Mouse (Mus musculus) MEL (cell line): Measurements from ENCODE around the gene Zfp39. TPM values are rescaled to one million over a fixed set of nuclear protein-coding genes. Genes with fewer than 3 reads are reported as not detected.
A peak's percentile ranks its signal among the peaks of the same experiment; 100 is the strongest.

Experiments
- DNase-seq: peaks from one replicate; pipeline ENCODE4 v3.0.0; 2011; ENCODE audit warnings: low read depth, low spot score
- H3K27ac ChIP-seq: 2 replicates; pipeline ENCODE4 v1.5.1; 2012; ENCODE audit warnings: low read depth, mild to moderate bottlenecking, control low read depth, low read length, moderate library complexity; ENCODE audit not compliant: control insufficient read depth
- H3K27me3 ChIP-seq, 2 experiments: fragments of 150-350 bp in 1 of 2; sonication (generic) in 1 of 2; 2 replicates each; pipeline ENCODE4 v1.6.1; 2012; ENCODE audit warnings: low read length in 2 of 2, mild to moderate bottlenecking in 2 of 2, improper control_type of control experiment in 1 of 2, moderate library complexity in 1 of 2; ENCODE audit not compliant: insufficient read depth in 2 of 2, control insufficient read depth in 1 of 2
- H3K36me3 ChIP-seq, 2 experiments: 2 replicates each; pipeline ENCODE4 v1.6.1; 2012 to 2014; ENCODE audit warnings: low read length in 2 of 2, improper control_type of control experiment in 1 of 2, inconsistent platforms in 1 of 2, mild to moderate bottlenecking in 1 of 2; ENCODE audit not compliant: insufficient read depth in 2 of 2, control insufficient read depth in 1 of 2
- H3K4me1 ChIP-seq, 2 experiments: fragments of 150-350 bp in 1 of 2; sonication (generic) in 1 of 2; 2 replicates each; pipeline ENCODE4 v1.6.1; 2012; ENCODE audit warnings: low read length in 2 of 2, improper control_type of control experiment in 1 of 2, mild to moderate bottlenecking in 1 of 2; ENCODE audit not compliant: insufficient read depth in 2 of 2, control insufficient read depth in 1 of 2
- H3K4me3 ChIP-seq, 2 experiments: fragments of 150-350 bp in 1 of 2; sonication (generic) in 1 of 2; 2 replicates each; pipeline ENCODE4 v1.5.1; 2012; ENCODE audit warnings: low read depth in 2 of 2, low read length in 2 of 2, mild to moderate bottlenecking in 2 of 2, moderate library complexity in 2 of 2, control low read depth in 1 of 2, improper control_type of control experiment in 1 of 2; ENCODE audit not compliant: control insufficient read depth in 1 of 2, insufficient read depth in 1 of 2
- H3K79me2 ChIP-seq: 2 replicates; pipeline ENCODE4 v1.6.1; 2012; ENCODE audit warnings: mild to moderate bottlenecking, low read length, moderate library complexity; ENCODE audit not compliant: control insufficient read depth, poor library complexity, insufficient read depth
- H3K9ac ChIP-seq: 2 replicates; pipeline ENCODE4 v1.6.1; 2012; ENCODE audit warnings: low read depth, mild to moderate bottlenecking, control low read depth, low read length, moderate library complexity; ENCODE audit not compliant: control insufficient read depth, poor library complexity, severe bottlenecking
- H3K9me3 ChIP-seq: fragments of 150-350 bp; sonication (generic); replicated peaks from 2 replicates; pipeline ENCODE4 v1.6.1; 2012; ENCODE audit warnings: mild to moderate bottlenecking, low read length, improper control_type of control experiment, moderate library complexity; ENCODE audit not compliant: insufficient read depth
- BHLHE40 ChIP-seq: IDR thresholded peaks from 2 replicates; pipeline ENCODE4 v1.6.1; 2012; ENCODE audit warnings: low read depth, mild to moderate bottlenecking, inconsistent platforms, low read length, improper control_type of control experiment, borderline replicate concordance
- CHD2 ChIP-seq: IDR thresholded peaks from 2 replicates; pipeline ENCODE4 v1.6.1; 2011; ENCODE audit warnings: low read length, improper control_type of control experiment
- CTCF ChIP-seq, 3 experiments: IDR thresholded peaks in 2 of 3; conservative IDR thresholded peaks in 1 of 3; 2 replicates each; pipeline ENCODE4 v1.5.1; 2011 to 2012; ENCODE audit warnings: low read length in 3 of 3, low read depth in 2 of 3, mild to moderate bottlenecking in 2 of 3, improper control_type of control experiment in 1 of 3, inconsistent platforms in 1 of 3, mixed read lengths in 1 of 3, moderate library complexity in 1 of 3; ENCODE audit not compliant: control insufficient read depth in 1 of 3, insufficient read depth in 1 of 3, poor library complexity in 1 of 3, severe bottlenecking in 1 of 3
- ELF1 ChIP-seq: IDR thresholded peaks from 2 replicates; pipeline ENCODE4 v1.6.1; 2014; ENCODE audit warnings: low read depth, mild to moderate bottlenecking, inconsistent platforms, low read length, improper control_type of control experiment, moderate library complexity
- GABPA ChIP-seq: IDR thresholded peaks from 2 replicates; pipeline ENCODE4 v1.6.1; 2012; ENCODE audit warnings: low read depth, mild to moderate bottlenecking, inconsistent platforms, low read length, improper control_type of control experiment, moderate library complexity
- JUND ChIP-seq: IDR thresholded peaks from 2 replicates; pipeline ENCODE4 v1.6.1; 2011; ENCODE audit warnings: low read depth, mild to moderate bottlenecking, improper control_type of control experiment, low read length
- KAT2A ChIP-seq: conservative IDR thresholded peaks from 2 replicates; pipeline ENCODE4 v1.6.1; 2012; ENCODE audit warnings: low read depth, low read length, improper control_type of control experiment, inconsistent platforms
- MAFK ChIP-seq: IDR thresholded peaks from 2 replicates; pipeline ENCODE4 v1.6.1; 2011; ENCODE audit warnings: low read depth, mild to moderate bottlenecking, low read length, improper control_type of control experiment, borderline replicate concordance
- MAX ChIP-seq: IDR thresholded peaks from 2 replicates; pipeline ENCODE4 v1.6.1; 2011; ENCODE audit warnings: low read length, improper control_type of control experiment
- MAZ ChIP-seq: IDR thresholded peaks from 2 replicates; pipeline ENCODE4 v1.6.1; 2012; ENCODE audit warnings: low read depth, mild to moderate bottlenecking, inconsistent platforms, low read length, improper control_type of control experiment
- MXI1 ChIP-seq: IDR thresholded peaks from 2 replicates; pipeline ENCODE4 v1.6.1; 2011; ENCODE audit warnings: mild to moderate bottlenecking, low read depth, low read length, improper control_type of control experiment
- MYC ChIP-seq: IDR thresholded peaks from 2 replicates; pipeline ENCODE4 v1.6.1; 2011; ENCODE audit warnings: low read depth, mild to moderate bottlenecking, low read length, improper control_type of control experiment, moderate library complexity
- NELFE ChIP-seq: IDR thresholded peaks from 2 replicates; pipeline ENCODE4 v1.6.1; 2011; ENCODE audit warnings: low read depth, low read length, improper control_type of control experiment
- POLR2A ChIP-seq, 2 experiments: IDR thresholded peaks; 2 replicates each; pipeline ENCODE4 v1.6.1; 2011 to 2012; ENCODE audit warnings: low read length in 2 of 2, mild to moderate bottlenecking in 2 of 2, control low read depth in 1 of 2, improper control_type of control experiment in 1 of 2, low read depth in 1 of 2, moderate library complexity in 1 of 2; ENCODE audit not compliant: control insufficient read depth in 1 of 2, insufficient read depth in 1 of 2, poor library complexity in 1 of 2
- POLR2AphosphoS2 ChIP-seq: IDR thresholded peaks from 2 replicates; pipeline ENCODE4 v1.6.1; 2011; ENCODE audit warnings: low read length, improper control_type of control experiment
- POLR2AphosphoS5 ChIP-seq: IDR thresholded peaks from 2 replicates; pipeline ENCODE4 v1.6.1; 2012; ENCODE audit warnings: low read depth, borderline replicate concordance, mild to moderate bottlenecking, inconsistent platforms, low read length, moderate library complexity, mixed read lengths
- RAD21 ChIP-seq: IDR thresholded peaks from 2 replicates; pipeline ENCODE4 v1.6.1; 2011; ENCODE audit warnings: mild to moderate bottlenecking, low read depth, low read length, improper control_type of control experiment
- SIN3A ChIP-seq: IDR thresholded peaks from 2 replicates; pipeline ENCODE4 v1.6.1; 2012; ENCODE audit warnings: low read length, improper control_type of control experiment, inconsistent platforms
- SMC3 ChIP-seq: IDR thresholded peaks from 2 replicates; pipeline ENCODE4 v1.6.1; 2011; ENCODE audit warnings: low read depth, low read length, improper control_type of control experiment
- TAL1 ChIP-seq: IDR thresholded peaks from 2 replicates; pipeline ENCODE4 v1.6.1; 2012; ENCODE audit warnings: mild to moderate bottlenecking, inconsistent platforms, low read length, moderate library complexity, mixed read lengths
- TBP ChIP-seq: IDR thresholded peaks from 2 replicates; pipeline ENCODE4 v1.8.0; 2011; ENCODE audit warnings: low read depth, low read length, improper control_type of control experiment
- UBTF ChIP-seq: IDR thresholded peaks from 2 replicates; pipeline ENCODE4 v1.6.1; 2012; ENCODE audit warnings: low read depth, mild to moderate bottlenecking, inconsistent platforms, low read length, improper control_type of control experiment, moderate library complexity, borderline replicate concordance; ENCODE audit not compliant: insufficient read depth
- USF1 ChIP-seq: IDR thresholded peaks from 2 replicates; pipeline ENCODE4 v1.6.1; 2014; ENCODE audit warnings: low read depth, mild to moderate bottlenecking, inconsistent platforms, low read length, improper control_type of control experiment, moderate library complexity
- USF2 ChIP-seq, 2 experiments: IDR thresholded peaks; 2 replicates each; pipeline ENCODE4 v1.6.1; 2011 to 2012; ENCODE audit warnings: improper control_type of control experiment in 2 of 2, low read length in 2 of 2, borderline replicate concordance in 1 of 2, inconsistent platforms in 1 of 2, low read depth in 1 of 2, mild to moderate bottlenecking in 1 of 2; ENCODE audit not compliant: insufficient read depth in 1 of 2
- ZC3H11A ChIP-seq: IDR thresholded peaks from 2 replicates; pipeline ENCODE4 v1.6.1; 2012; ENCODE audit warnings: low read depth, mild to moderate bottlenecking, inconsistent platforms, low read length, improper control_type of control experiment
- ZKSCAN1 ChIP-seq: IDR thresholded peaks from 2 replicates; pipeline ENCODE4 v1.6.1; 2012; ENCODE audit warnings: low read depth, mild to moderate bottlenecking, inconsistent platforms, low read length, improper control_type of control experiment, moderate library complexity
- ZNF384 ChIP-seq: IDR thresholded peaks from 2 replicates; pipeline ENCODE4 v1.6.1; 2012; ENCODE audit warnings: low read depth, mild to moderate bottlenecking, inconsistent platforms, low read length, improper control_type of control experiment
- polyA plus RNA-seq, 2 experiments: library from polyadenylated mRNA; stranded (reverse) in 1 of 2; unstranded in 1 of 2; fragments of >175 nt in 1 of 2; fragments of >200 nt in 1 of 2; gene quantifications; 2 replicates each; pipeline versions ENCODE4 v1.2.1 to v1.2.4; 2012; ENCODE audit warnings: low replicate concordance in 2 of 2, low read depth in 1 of 2; ENCODE audit not compliant: insufficient read length in 2 of 2, insufficient read depth in 1 of 2, missing spikeins in 1 of 2
- total RNA-seq: library from RNA; depleted of rRNA; stranded (reverse); fragments of 300-350 nt; gene quantifications from 2 replicates; pipeline ENCODE4 v1.2.3, GENCODE M21; 2012

Zfp39 gene
- total and polyA plus RNA-seq, 3 experiments = 5.1 to 6.0 TPM; not detected in 1

GRCm38 (mm10) chr11:58867954-58868330 lies 36.1 kb downstream of the Zfp39 start:
- Histone ChIP-seq H3K9ac (peak overlapping the region; percentile 90), H3K9me3 (no peaks in the 10 kb centered on the region), H3K4me1 (peaks cover 3 to 7% of the 10 kb centered on the region in 2 experiments), H3K36me3 (peaks cover 0 to 6% of the 10 kb centered on the region in 2 experiments; a peak in 2 of 4 replicates), H3K27me3 (no peaks in the 10 kb centered on the region), H3K4me3 (peak overlapping the region; percentile 57 to 97), H3K79me2 (peaks cover 5% of the 10 kb centered on the region), H3K27ac (no peak overlapping the region)
- no peak for DNase-seq
- no peak for TF ChIP-seq CTCF (IDR thresholded peaks at IDR 0.05 in 2 of 3, conservative IDR thresholded peaks at IDR 0.05 in 1 of 3; ENCODE audit: control insufficient read depth in 1 of 3, insufficient read depth in 1 of 3, low read depth in 2 of 3, low read length in 3 of 3, poor library complexity in 1 of 3, severe bottlenecking in 1 of 3)
- no peak for TF ChIP-seq TAL1
- no peak for TF ChIP-seq NELFE
- no peak for TF ChIP-seq CHD2
- TF ChIP-seq SMC3 = no peak
- no peak for TF ChIP-seq MAX
- no peak for TF ChIP-seq SIN3A
- no peak for TF ChIP-seq GABPA
- no peak for TF ChIP-seq POLR2AphosphoS2
- no peak for TF ChIP-seq POLR2AphosphoS5
- no peak for TF ChIP-seq ELF1
- TF ChIP-seq USF1 = no peak
- TF ChIP-seq MAZ = no peak
- no peak for TF ChIP-seq JUND
- TF ChIP-seq USF2 (IDR thresholded peaks at IDR 0.05; ENCODE audit: borderline replicate concordance in 1 of 2, insufficient read depth in 1 of 2, low read depth in 1 of 2, low read length in 2 of 2) = no peak

- Histone ChIP-seq H3K9ac (peak within 1 kb of the TSS; percentile 90), H3K4me3 (peak within 1 kb of the TSS; percentile 57 to 97), H3K27me3 (no peaks in the 10 kb centered on the region), H3K4me1 (peaks cover 3 to 7% of the 10 kb centered on the region in 2 experiments), H3K36me3 (peaks cover 0 to 6% of the 10 kb centered on the region in 2 experiments; a peak in 2 of 4 replicates), H3K79me2 (peaks cover 5% of the 10 kb centered on the region), H3K27ac (peak within 1 kb of the TSS; percentile 74), H3K9me3 (no peaks in the 10 kb centered on the region)
- peak; percentile 93 for DNase-seq
- TF ChIP-seq TAL1 (no peak), CTCF (IDR thresholded peaks at IDR 0.05 in 2 of 3, conservative IDR thresholded peaks at IDR 0.05 in 1 of 3; ENCODE audit: control insufficient read depth in 1 of 3, insufficient read depth in 1 of 3, low read depth in 2 of 3, low read length in 3 of 3, poor library complexity in 1 of 3, severe bottlenecking in 1 of 3) (no peak), NELFE (peak; percentile 91), ELF1 (peak; percentile 91), BHLHE40 (no peak), TBP (peak; percentile 91), MYC (no peak), CHD2 (no peak), ZC3H11A (no peak), SIN3A (peak; percentile 92), USF1 (no peak), MAX (0 out of 2 replicates have a peak, but pooled peaks have one; percentile 49), POLR2AphosphoS2 (peak; percentile 81; the same call in 1 of the 2 replicates), MXI1 (peak; percentile 65; the same call in 1 of the 2 replicates), ZNF384 (peak; percentile 69), POLR2A (IDR thresholded peaks at IDR 0.05; ENCODE audit: control insufficient read depth in 1 of 2, insufficient read depth in 1 of 2, low read depth in 1 of 2, low read length in 2 of 2, poor library complexity in 1 of 2) (peak; percentile 68 to 91; a peak in 3 of 4 replicates), KAT2A (no peak; the same call in 1 of the 2 replicates), RAD21 (no peak), POLR2AphosphoS5 (no peak), UBTF (no peak), SMC3 (no peak), USF2 (IDR thresholded peaks at IDR 0.05; ENCODE audit: borderline replicate concordance in 1 of 2, insufficient read depth in 1 of 2, low read depth in 1 of 2, low read length in 2 of 2) (no peak), MAFK (no peak), ZKSCAN1 (no peak)
Observed at GRCm38 (mm10) chr11:58867039-58867953, 36.7 kb downstream of the Zfp39 start, which contains the start of gene 2810021J22Rik. TSS of gene 2810021J22Rik (plus strand) at chr11:58867216.
